Mouse (Mus musculus) stomach, embryonic 14.5 days (tissue): ENCODE data around the gene Relt. TPM values are rescaled to one million over a fixed set of nuclear protein-coding genes. Genes with fewer than 3 reads are reported as not detected.

Source experiments
- ATAC-seq: fragments of 200-750 bp; cut with Nextera tagmentation; 2 replicates; pipeline ENCODE4 v1.8.0; 2017; ENCODE audit warnings: low read depth, moderate TSS enrichment; ENCODE audit not compliant: insufficient number of reproducible peaks, insufficient read depth, low FRiP score
- H3K27ac ChIP-seq: fragments of 300-500 bp; sonication (generic); 2 replicates; pipeline ENCODE4 v1.5.1; 2014; ENCODE audit warnings: mild to moderate bottlenecking, low read length, moderate library complexity, mixed read lengths
- H3K27me3 ChIP-seq: fragments of 300-500 bp; sonication (generic); 2 replicates; pipeline ENCODE4 v1.6.1; 2014; ENCODE audit warnings: low read length, control low read depth, mixed read lengths; ENCODE audit not compliant: control insufficient read depth, insufficient read depth
- H3K36me3 ChIP-seq: fragments of 300-500 bp; sonication (generic); 2 replicates; pipeline ENCODE4 v1.6.1; 2014; ENCODE audit warnings: mild to moderate bottlenecking, control low read depth, low read length, moderate library complexity, mixed read lengths; ENCODE audit not compliant: control insufficient read depth, insufficient read depth
- H3K4me1 ChIP-seq: fragments of 300-500 bp; sonication (generic); 2 replicates; pipeline ENCODE4 v1.6.1; 2014; ENCODE audit warnings: low read length, control low read depth, mixed read lengths; ENCODE audit not compliant: control insufficient read depth, insufficient read depth
- H3K4me2 ChIP-seq: fragments of 300-500 bp; sonication (generic); replicated peaks from 2 replicates; pipeline ENCODE4 v1.6.1; 2014; ENCODE audit warnings: low read depth, low read length, control low read depth
- H3K4me3 ChIP-seq: fragments of 300-500 bp; sonication (generic); 2 replicates; pipeline ENCODE4 v1.5.1; 2014; ENCODE audit warnings: low read depth, low read length, control low read depth
- H3K9ac ChIP-seq: fragments of 300-500 bp; sonication (generic); replicated peaks from 2 replicates; pipeline ENCODE4 v1.6.1; 2014; ENCODE audit warnings: low read depth, mild to moderate bottlenecking, control low read depth, low read length, moderate library complexity, mixed read lengths
- H3K9me3 ChIP-seq: fragments of 300-500 bp; sonication (generic); 2 replicates; pipeline ENCODE4 v1.6.1; 2016; ENCODE audit warnings: low read depth, low read length, control low read depth; ENCODE audit not compliant: control insufficient read depth
- WGBS: fragments of 180-500 bp; shearing (Covaris S2); extraction: QIAGEN DNeasy Blood & Tissue Kit; methylation state at CpG from one replicate; pipeline ENCODE4 v1.1.7; 2014; 5-methylcytosine and 5-hydroxymethylcytosine counted together
- polyA plus RNA-seq: library from polyadenylated mRNA; unstranded; fragments of >200 nt; fragmentation: Nextera tagmentation; extraction: Ambion mirVana; gene quantifications from 2 replicates; pipeline ENCODE4 v1.2.1, GENCODE M21; 2014

The Relt gene
- polyA plus RNA-seq, 1 experiment from 2014 or later, result 2.5 TPM

GRCm38 (mm10) chr7:100869877-100870629 lies 6.8 kb upstream of the Relt start:
- Histone ChIP-seq H3K4me3 (no peak overlapping the region), H3K27me3 (no peaks in the 10 kb centered on the region), H3K36me3 (peaks cover 23% of the 10 kb centered on the region), H3K4me1 (no peaks in the 10 kb centered on the region), H3K4me2 (no peak overlapping the region), H3K9me3 (no peaks in the 10 kb centered on the region), H3K27ac (no peak overlapping the region), H3K9ac (no peak overlapping the region)
- ATAC-seq, result no peak
- 78% methylated on average over 8 of the region's 8 CpGs for WGBS

- no peak overlapping the region for H3K4me3 ChIP-seq
- no peak overlapping the region for H3K27ac ChIP-seq
- H3K4me1 ChIP-seq, result no peaks in the 10 kb centered on the region
- H3K27me3 ChIP-seq, result no peaks in the 10 kb centered on the region
- no peak overlapping the region for H3K9ac ChIP-seq
- WGBS, result 60% methylated on average over 4 of the region's 4 CpGs
- no peaks in the 10 kb centered on the region for H3K9me3 ChIP-seq
- peaks cover 14% of the 10 kb centered on the region for H3K36me3 ChIP-seq
- H3K4me2 ChIP-seq, result no peak overlapping the region
- no peak for ATAC-seq
These were observed 5.3 kb upstream of the Relt start for GRCm38 (mm10) chr7:100868551-100868950.

- no peak overlapping the region for H3K4me3 ChIP-seq
- ATAC-seq, result no peak
- no peak overlapping the region for H3K4me2 ChIP-seq
- peaks cover 5% of the 10 kb centered on the region for H3K36me3 ChIP-seq
- H3K27me3 ChIP-seq, result no peaks in the 10 kb centered on the region
- no peak overlapping the region for H3K9ac ChIP-seq
- no peaks in the 10 kb centered on the region for H3K4me1 ChIP-seq
- no peak overlapping the region for H3K27ac ChIP-seq
- H3K9me3 ChIP-seq, result no peaks in the 10 kb centered on the region
- 38% methylated on average over 2 of the region's 2 CpGs for WGBS
These were observed 4.3 kb upstream of the Relt start for GRCm38 (mm10) chr7:100867561-100867960.

GRCm38 (mm10) chr7:100866675-100867074 lies 3.4 kb upstream of the Relt start:
- no peak for ATAC-seq
- no peaks in the 10 kb centered on the region for H3K9me3 ChIP-seq
- no peaks in the 10 kb centered on the region for H3K27me3 ChIP-seq
- 6% methylated on average over 3 of the region's 3 CpGs for WGBS
- H3K4me3 ChIP-seq, result no peak overlapping the region
- no peak overlapping the region for H3K9ac ChIP-seq
- H3K4me1 ChIP-seq, result no peaks in the 10 kb centered on the region
- H3K27ac ChIP-seq, result no peak overlapping the region
- no peak overlapping the region for H3K4me2 ChIP-seq
- H3K36me3 ChIP-seq, result no peaks in the 10 kb centered on the region

GRCm38 (mm10) chr7:100862353-100862752 lies 893 bp downstream of the Relt start:
- no peak for ATAC-seq
- WGBS, result 9% methylated on average over 4 of the region's 4 CpGs
- Histone ChIP-seq H3K9me3 (no peaks in the 10 kb centered on the region), H3K4me3 (peak overlapping the region; percentile 74), H3K9ac (peak overlapping the region; percentile 53; the same call in 1 of the 2 replicates), H3K27me3 (no peaks in the 10 kb centered on the region), H3K36me3 (no peaks in the 10 kb centered on the region), H3K4me2 (peak overlapping the region; percentile 96), H3K27ac (no peak overlapping the region), H3K4me1 (no peaks in the 10 kb centered on the region)

DNA sequence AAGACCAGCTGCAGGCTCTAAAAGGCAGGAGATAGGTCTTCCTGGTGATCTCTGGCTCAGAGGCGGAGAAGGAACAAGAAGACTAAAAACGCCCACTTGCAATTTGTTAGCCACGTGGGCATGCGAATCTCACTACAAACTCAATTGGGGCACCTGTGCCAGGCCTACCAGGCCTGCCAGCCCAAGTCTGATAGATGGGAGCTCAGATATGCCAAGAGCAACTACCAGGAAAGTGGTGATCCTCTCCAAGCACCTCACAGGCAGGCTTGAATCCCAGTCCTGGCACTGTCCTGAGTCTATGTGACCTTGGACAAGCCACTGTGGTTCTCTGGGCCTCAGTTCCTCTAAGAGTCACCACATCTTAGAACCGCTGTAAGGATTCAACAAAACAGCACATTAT lies 2.0 kb downstream of the Relt start:
- 88% methylated on average over 5 of the region's 5 CpGs for WGBS
- no peaks in the 10 kb centered on the region for H3K4me1 ChIP-seq
- no peak overlapping the region for H3K27ac ChIP-seq
- no peak overlapping the region for H3K4me3 ChIP-seq
- no peaks in the 10 kb centered on the region for H3K36me3 ChIP-seq
- H3K4me2 ChIP-seq, result no peak overlapping the region
- H3K27me3 ChIP-seq, result no peaks in the 10 kb centered on the region
- no peaks in the 10 kb centered on the region for H3K9me3 ChIP-seq
- ATAC-seq, result no peak
- no peak overlapping the region for H3K9ac ChIP-seq

GRCm38 (mm10) chr7:100860450-100860849 lies 2.8 kb downstream of the Relt start:
- ATAC-seq, result no peak
- H3K4me3 ChIP-seq, result no peak overlapping the region

DNA sequence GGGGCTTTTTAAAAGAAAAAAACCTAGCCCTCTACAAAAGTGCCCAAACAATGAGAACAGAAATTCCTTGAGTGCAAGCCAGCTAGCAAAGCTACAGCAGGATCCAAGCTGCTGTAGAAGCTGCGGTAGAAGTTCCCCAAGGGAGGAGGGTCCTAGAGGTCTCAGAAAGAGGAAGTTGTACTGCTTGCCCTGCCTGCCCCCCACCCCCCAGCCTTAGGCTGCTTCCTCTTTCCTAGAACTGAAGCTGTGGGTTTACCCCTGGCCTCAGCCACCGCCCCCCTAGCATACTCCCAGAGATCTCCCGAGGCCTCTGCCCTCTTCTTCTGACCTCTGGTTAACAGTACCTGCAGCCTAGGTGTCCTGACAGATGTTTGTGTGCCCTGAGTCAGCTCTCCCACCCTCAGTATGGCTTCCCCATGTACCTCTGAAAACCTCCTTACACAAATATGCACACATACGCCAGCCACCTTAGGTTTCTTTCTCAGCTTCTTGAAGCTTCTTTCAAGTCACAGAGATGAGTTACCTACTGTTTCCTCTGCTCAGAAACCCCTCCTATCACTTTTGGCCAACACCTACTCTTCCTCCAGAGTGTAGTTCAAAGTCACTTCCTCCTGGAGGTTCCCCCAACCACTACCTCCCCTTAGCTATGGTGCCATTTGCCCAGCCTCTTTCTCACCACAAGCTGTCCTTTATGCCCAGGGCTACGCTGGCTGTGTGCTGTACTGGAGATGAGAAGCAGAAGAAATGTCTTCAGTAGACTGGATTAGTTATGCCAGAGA lies 7.3 kb downstream of the Relt start:
- peaks cover 10% of the 10 kb centered on the region; the same call in 1 of the 2 replicates for H3K4me1 ChIP-seq
- no peaks in the 10 kb centered on the region for H3K9me3 ChIP-seq
- no peak for ATAC-seq
- no peak overlapping the region for H3K9ac ChIP-seq
- 48% methylated on average over 5 of the region's 5 CpGs for WGBS
- no peak overlapping the region for H3K4me3 ChIP-seq
- no peaks in the 10 kb centered on the region for H3K36me3 ChIP-seq
- no peak overlapping the region for H3K4me2 ChIP-seq
- H3K27me3 ChIP-seq, result no peaks in the 10 kb centered on the region
- H3K27ac ChIP-seq, result no peak overlapping the region; the same call in 1 of the 2 replicates

More at GRCm38 (mm10) chr7:100860450-100860849, 2.8 kb downstream of the Relt start:
- Histone ChIP-seq H3K27me3 (no peaks in the 10 kb centered on the region), H3K36me3 (no peaks in the 10 kb centered on the region), H3K27ac (no peak overlapping the region), H3K4me2 (no peak overlapping the region), H3K9me3 (no peaks in the 10 kb centered on the region), H3K4me1 (0 out of 2 replicates have a peak, but pooled peaks cover 3% of the 10 kb centered on the region), H3K9ac (no peak overlapping the region)
- 76% methylated on average over 3 of the region's 3 CpGs for WGBS
